Mouse (Mus musculus) megakaryocyte, adult 5-6 weeks (primary cell): ENCODE results near the gene Mrps14. TPM values are rescaled to one million over a fixed set of nuclear protein-coding genes. Genes with fewer than 3 reads are reported as not detected.

Experiments
- ATAC-seq: 2 replicates; pipeline ENCODE4 v1.8.0; 2016; ENCODE audit warnings: mild to moderate bottlenecking, inconsistent platforms; ENCODE audit not compliant: poor library complexity, severe bottlenecking
- total RNA-seq, 2 experiments: library from RNA; stranded (forward) in 1 of 2; stranded (reverse) in 1 of 2; fragments of 153-499, 151-499 nt in 1 of 2; fragments of 221-1000, 200-1000 nt in 1 of 2; gene quantifications; 2 replicates each; pipeline versions ENCODE4 v1.2.3 to v1.2.4; 2015 to 2017

Mrps14 gene
- total RNA-seq, 2 experiments from 2014 or later = 90.6 to 109 TPM

- ATAC-seq = no peak
Measured at GRCm38 (mm10) chr1:160224093-160224492, 29.1 kb downstream of the Mrps14 start.

GRCm38 (mm10) chr1:160227196-160227595, 32.2 kb downstream of the Mrps14 start:
- no peak for ATAC-seq

GRCm38 (mm10) chr1:160227850-160228249, 32.8 kb downstream of the Mrps14 start:
- ATAC-seq = no peak

GRCm38 (mm10) chr1:160231013-160231412, 36.0 kb downstream of the Mrps14 start:
- ATAC-seq = no peak

- no peak for ATAC-seq
Measured at GRCm38 (mm10) chr1:160232113-160232512, 37.1 kb downstream of the Mrps14 start.

- ATAC-seq = peak; percentile 95
Measured at GRCm38 (mm10) chr1:160233921-160234320, 38.9 kb downstream of the Mrps14 start.

- ATAC-seq = no peak
Measured at GRCm38 (mm10) chr1:160237981-160238380, 43.0 kb downstream of the Mrps14 start.

- no peak for ATAC-seq
Measured at GRCm38 (mm10) chr1:160238852-160239443, 43.9 kb downstream of the Mrps14 start.

- no peak for ATAC-seq
Measured at GRCm38 (mm10) chr1:160240091-160240490, 45.1 kb downstream of the Mrps14 start.

- no peak for ATAC-seq
Measured at GRCm38 (mm10) chr1:160244689-160245088, 49.7 kb downstream of the Mrps14 start.

GRCm38 (mm10) chr1:160245954-160246353, 50.9 kb downstream of the Mrps14 start:
- peak; percentile 88 for ATAC-seq

GRCm38 (mm10) chr1:160246844-160247243, 51.8 kb downstream of the Mrps14 start:
- ATAC-seq = no peak

- no peak for ATAC-seq
Measured at GRCm38 (mm10) chr1:160247473-160247872, 52.5 kb downstream of the Mrps14 start.

GRCm38 (mm10) chr1:160249786-160250185, 54.8 kb downstream of the Mrps14 start:
- no peak for ATAC-seq

- ATAC-seq = no peak; the same call in 1 of the 2 replicates
Measured at GRCm38 (mm10) chr1:160250782-160251181, 55.8 kb downstream of the Mrps14 start.

GRCm38 (mm10) chr1:160251388-160252007, 56.5 kb downstream of the Mrps14 start:
- ATAC-seq = peak; percentile 88

Other genes starting within 250 kb of the Mrps14 start
- gene 4930523C07Rik, start 150.8 kb upstream of the Mrps14 start, total RNA-seq (2015) = 54.6 and 66.3 TPM in 2 replicates
- 48.8 and 62.2 TPM in 2 replicates for gene 4930523C07Rik, start 150.8 kb upstream of the Mrps14 start, total RNA-seq (2017)
- gene Tnn, start 41.6 kb upstream of the Mrps14 start, total RNA-seq (2015) = not detected in 2 replicates
- not detected in 2 replicates for gene Tnn, start 41.6 kb upstream of the Mrps14 start, total RNA-seq (2017)
- gene Cacybp, start 17.7 kb downstream of the Mrps14 start, total RNA-seq (2015) = 122 and 129 TPM in 2 replicates
- 122 and 124 TPM in 2 replicates for gene Cacybp, start 17.7 kb downstream of the Mrps14 start, total RNA-seq (2017)